Comparison of ENCODE assay signal across 8 mouse cellular contexts in genomic region chr2:29573591-29573990, GRCm38 (mm10). TPM values are rescaled to one million over a fixed set of nuclear protein-coding genes. Genes with fewer than 3 reads are reported as not detected.
DNase-seq lines count a peak whose midpoint lies in the region; ATAC-seq and TF ChIP-seq lines count a peak whose summit lies in the region.

No protein-coding gene starts in this region.

- H3K27me3 ChIP-seq in lung, embryonic 14.5 days (ENCODE audit: insufficient read depth, low read length) = no peaks in the 10 kb centered on the region
- no peaks in the 10 kb centered on the region for H3K27me3 ChIP-seq in stomach, postnatal 0 days (ENCODE audit: control insufficient read depth, insufficient read depth, low read length)

- H3K9ac ChIP-seq in lung, embryonic 14.5 days = no peak overlapping the region
- H3K9ac ChIP-seq in stomach, postnatal 0 days (ENCODE audit: low read length) = no peak overlapping the region

- no peaks in the 10 kb centered on the region for H3K9me3 ChIP-seq in lung, embryonic 14.5 days (ENCODE audit: low read depth, low read length)
- H3K9me3 ChIP-seq in stomach, postnatal 0 days (ENCODE audit: control insufficient read depth, low read length) = no peaks in the 10 kb centered on the region

- intact Hi-C loops in heart, postnatal 36 days (cut with DNase I) = no loop called here

- TF ChIP-seq EP300 in stomach, postnatal 0 days (optimal IDR thresholded peaks at IDR 0.05) = no peak

- H3K4me2 ChIP-seq in lung, embryonic 14.5 days = no peak overlapping the region
- H3K4me2 ChIP-seq in stomach, postnatal 0 days (replicated peaks; ENCODE audit: low read depth) = no peak overlapping the region

- peak; percentile 16 to 72 for DNase-seq in spleen, postnatal 10 days (ENCODE audit: low spot score in 2 of 2)
- DNase-seq in spleen, adult 12 weeks (ENCODE audit: low spot score) = no peak
- DNase-seq in adrenal gland, postnatal 14 days = peak; percentile 78
- peak; percentile 39 to 64 for DNase-seq in heart, postnatal 36 days
- peak; percentile 94 for DNase-seq in lung, embryonic 14.5 days
- peak; percentile 79 for DNase-seq in stomach, postnatal 0 days (ENCODE audit: low spot score)
- no peak for DNase-seq in cerebellum, adult 11-12 months

- WGBS in lung, embryonic 14.5 days = 7% methylated on average over 5 of the region's 5 CpGs
- 5% methylated on average over 5 of the region's 5 CpGs for WGBS in stomach, postnatal 0 days

- H3K27ac ChIP-seq in lung, embryonic 14.5 days (ENCODE audit: low read depth) = no peak overlapping the region
- H3K27ac ChIP-seq in stomach, postnatal 0 days (replicated peaks) = no peak overlapping the region

- no peak overlapping the region for H3K4me3 ChIP-seq in lung, embryonic 14.5 days (ENCODE audit: low read depth, low read length)
- H3K4me3 ChIP-seq in stomach, postnatal 0 days (ENCODE audit: low read depth, low read length) = no peak overlapping the region

- no peaks in the 10 kb centered on the region for H3K36me3 ChIP-seq in lung, embryonic 14.5 days (ENCODE audit: insufficient read depth)
- no peaks in the 10 kb centered on the region for H3K36me3 ChIP-seq in stomach, postnatal 0 days (ENCODE audit: control insufficient read depth, insufficient read depth, low read length)

- ATAC-seq in lung, embryonic 14.5 days (ENCODE audit: insufficient read depth) = no peak
- peak; percentile 53; the same call in 1 of the 2 replicates for ATAC-seq in stomach, postnatal 0 days (ENCODE audit: low FRiP score, low TSS enrichment)
- no peak for ATAC-seq in erythroid progenitor cell, adult 5-6 weeks (replicated peaks; ENCODE audit: low FRiP score, poor library complexity, severe bottlenecking)

- H3K4me1 ChIP-seq in lung, embryonic 14.5 days (ENCODE audit: insufficient read depth) = no peaks in the 10 kb centered on the region
- no peaks in the 10 kb centered on the region for H3K4me1 ChIP-seq in stomach, postnatal 0 days (replicated peaks; ENCODE audit: control insufficient read depth, insufficient read depth)

- TF ChIP-seq CTCF in lung, embryonic 14.5 days (IDR thresholded peaks at IDR 0.05; ENCODE audit: low read depth) = no peak
- no peak for TF ChIP-seq CTCF in stomach, postnatal 0 days (IDR thresholded peaks at IDR 0.05; ENCODE audit: low read depth)

RNA-seq across cellular contexts. Expression of gene Rapgef1, which starts 45.9 kb away (rescaled TPM):
- total RNA-seq in adrenal gland, postnatal 14 days (2021) = 57.3 and 61.2 TPM in 2 replicates
- total RNA-seq in heart, postnatal 36 days (2021) = 10 to 100 TPM; 97.6 to 98.6 TPM
- 18.3 and 20.5 TPM in 2 replicates for polyA plus RNA-seq in lung, embryonic 14.5 days (2014; fragmentation: Nextera tagmentation; extraction: Ambion mirVana)
- 7.2 and 7.6 TPM in 2 replicates for polyA plus RNA-seq in stomach, postnatal 0 days (2015; fragmentation: Nextera tagmentation; extraction: Ambion mirVana)
- total RNA-seq in erythroid progenitor cell, adult 5-6 weeks (2015; ENCODE audit: low replicate concordance) = 8.4 and 9.7 TPM in 2 replicates
- total RNA-seq in erythroid progenitor cell, adult 5-6 weeks (2017; ENCODE audit: low replicate concordance) = 19.0 and 22.6 TPM in 2 replicates

Comparison
In these comparisons a context has a peak if more than half of its experiments do, and no peak if none do; other contexts are left out.
1. DNase-seq: peak in spleen, postnatal 10 days (2 of 2), adrenal gland, postnatal 14 days (single experiment), heart, postnatal 36 days (2 of 2), lung, embryonic 14.5 days (single experiment) and stomach, postnatal 0 days (single experiment); none in spleen, adult 12 weeks (single experiment) and cerebellum, adult 11-12 months (single experiment).